Mouse (Mus musculus) bone marrow macrophage, adult 2 months (primary cell): ENCODE measurements at regions not wholly inside any gene's neighbourhood (a gene's known extent, or its start where the extent isn't known, plus 50 kb on each side); places are given as distances from the start of the nearest gene placed in this dataset.

Experiments used
- CTCF ChIP-seq: IDR thresholded peaks from 2 replicates; pipeline ENCODE4 v1.5.1; 2012; ENCODE audit warnings: low read depth, mild to moderate bottlenecking, low read length, moderate library complexity
- POLR2A ChIP-seq: IDR thresholded peaks from 2 replicates; pipeline ENCODE4 v1.6.1; 2012; ENCODE audit warnings: mild to moderate bottlenecking, low read depth, low read length, borderline replicate concordance

DNA sequence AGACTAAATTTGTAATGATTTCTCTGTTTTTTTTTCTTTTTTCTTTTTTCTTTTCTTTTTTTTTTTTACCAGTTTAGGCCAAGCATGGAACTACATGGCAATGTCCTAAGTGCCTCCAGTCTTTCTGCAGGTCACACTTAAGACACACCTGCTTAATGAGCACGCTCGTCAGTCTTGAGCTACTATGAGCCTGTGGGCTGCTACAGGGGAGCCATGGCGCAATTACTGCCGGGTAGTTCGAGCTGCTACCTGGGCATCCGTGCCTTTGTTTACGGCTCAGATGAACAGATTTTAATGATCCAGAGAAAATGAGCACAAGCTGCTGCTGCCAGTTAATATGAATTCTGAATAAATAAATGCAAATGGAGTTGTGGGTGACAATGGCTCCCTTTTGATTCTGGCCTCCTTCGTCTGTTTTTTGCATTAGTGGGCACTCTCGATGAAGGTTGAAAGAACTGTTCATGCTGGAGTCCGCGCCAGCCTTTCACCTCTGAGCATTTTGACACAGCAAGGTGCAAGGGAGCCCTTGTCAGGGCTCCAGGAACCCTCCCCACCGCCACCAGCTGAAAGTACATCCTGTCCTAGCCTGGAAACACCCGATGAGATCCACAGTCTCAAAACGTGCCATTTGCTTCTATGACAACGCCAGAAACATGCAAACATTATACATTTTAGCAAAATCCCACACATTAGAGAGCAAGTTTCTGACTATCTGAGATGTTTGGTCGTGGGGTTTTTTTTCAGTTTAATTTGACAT lies 81.3 kb upstream of the 1700025G04Rik start:
- TF ChIP-seq CTCF (no peak), POLR2A (no peak)
